In the genomic region with DNA sequence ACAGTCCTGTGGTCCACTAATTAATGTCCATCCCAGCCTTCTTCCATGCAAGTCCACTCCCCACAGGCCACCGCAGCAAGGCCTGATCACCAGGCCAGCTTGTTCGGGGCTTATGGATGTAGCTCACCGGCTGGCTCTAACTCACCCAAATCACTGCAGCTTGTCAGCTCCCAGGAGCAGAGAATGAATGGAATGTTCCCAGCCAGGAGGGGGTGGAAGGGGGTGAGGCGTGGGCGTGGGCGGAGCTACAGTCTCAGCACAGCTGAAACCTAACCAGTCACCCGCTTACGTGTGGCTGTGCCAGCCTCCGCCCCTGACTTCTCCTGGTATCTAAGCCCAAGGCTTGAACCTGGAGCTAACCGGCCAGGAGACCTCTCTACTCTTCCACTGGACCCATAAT, we compare ENCODE assay signal across 8 mouse cellular contexts. TPM values are rescaled to one million over a fixed set of nuclear protein-coding genes. Genes with fewer than 3 reads are reported as not detected.
DNase-seq lines count a peak whose midpoint lies in the region; ATAC-seq and TF ChIP-seq lines count a peak whose summit lies in the region.

No protein-coding gene starts in this region.

- peak; percentile 89 for DNase-seq in ES-CJ7 (ENCODE audit: low read depth, low spot score)
- DNase-seq in cerebellum, adult 9-10 months: peak; percentile 92
- peak; percentile 81 to 90 for DNase-seq in frontal cortex, adult 2 months (ENCODE audit: extremely low spot score in 1 of 2, low spot score in 1 of 2)
- DNase-seq in hindbrain, embryonic 10.5 days (ENCODE audit: low spot score): peak; percentile 77
- DNase-seq in layer of hippocampus, postnatal 10 days (ENCODE audit: low spot score in 2 of 2): peak; percentile 72 to 78
- peak; percentile 88 to 90 for DNase-seq in right cerebral cortex, postnatal 10 days (ENCODE audit: low spot score in 2 of 2)
- no peak for DNase-seq in thymus, adult 2 months

- H3K4me2 ChIP-seq in lung, embryonic 16.5 days (ENCODE audit: low read depth, low read length): peak overlapping the region; percentile 46

- WGBS in hindbrain, embryonic 10.5 days: 9% methylated on average over 10 of the region's 10 CpGs
- 4% methylated on average over 10 of the region's 10 CpGs for WGBS in lung, embryonic 16.5 days
- WGBS in thymus, adult 2 months: 93% methylated on average over 10 of the region's 10 CpGs

- H3K9me3 ChIP-seq in hindbrain, embryonic 10.5 days: no peaks in the 10 kb centered on the region
- no peaks in the 10 kb centered on the region for H3K9me3 ChIP-seq in lung, embryonic 16.5 days (ENCODE audit: control insufficient read depth, low read length)

- H3K36me3 ChIP-seq in hindbrain, embryonic 10.5 days: peaks cover 68% of the 10 kb centered on the region
- H3K36me3 ChIP-seq in lung, embryonic 16.5 days (ENCODE audit: control insufficient read depth, insufficient read depth, low read length): peaks cover 35% of the 10 kb centered on the region
- no peaks in the 10 kb centered on the region for H3K36me3 ChIP-seq in thymus, adult 2 months (ENCODE audit: control insufficient read depth, insufficient read depth, low read length)

- peak; percentile 90 for ATAC-seq in lung, embryonic 16.5 days (ENCODE audit: low read depth)

- peaks cover 55% of the 10 kb centered on the region for H3K4me1 ChIP-seq in hindbrain, embryonic 10.5 days (replicated peaks)
- H3K4me1 ChIP-seq in lung, embryonic 16.5 days (replicated peaks; ENCODE audit: control insufficient read depth, insufficient read depth, low read length): peaks cover 48% of the 10 kb centered on the region
- peaks cover 16% of the 10 kb centered on the region for H3K4me1 ChIP-seq in thymus, adult 2 months (replicated peaks; ENCODE audit: control insufficient read depth, insufficient read depth, low read length)

- TF ChIP-seq CTCF in thymus, adult 2 months (IDR thresholded peaks at IDR 0.05; ENCODE audit: borderline replicate concordance, control insufficient read depth, extremely low read depth, insufficient read depth, low read length, poor library complexity): no peak

- peak overlapping the region; percentile 29 for H3K4me3 ChIP-seq in hindbrain, embryonic 10.5 days
- H3K4me3 ChIP-seq in lung, embryonic 16.5 days (ENCODE audit: low read length): peak overlapping the region; percentile 30
- no peak overlapping the region for H3K4me3 ChIP-seq in thymus, adult 2 months (ENCODE audit: control insufficient read depth, insufficient read depth, low read length)

- peak overlapping the region; percentile 46 for H3K9ac ChIP-seq in lung, embryonic 16.5 days (ENCODE audit: low read length)

- no peaks in the 10 kb centered on the region for H3K27me3 ChIP-seq in hindbrain, embryonic 10.5 days (ENCODE audit: insufficient read depth, poor library complexity, severe bottlenecking)
- no peaks in the 10 kb centered on the region for H3K27me3 ChIP-seq in lung, embryonic 16.5 days (ENCODE audit: control insufficient read depth, insufficient read depth, low read depth, low read length)
- H3K27me3 ChIP-seq in thymus, adult 2 months (ENCODE audit: control insufficient read depth, insufficient read depth, low read length): no peaks in the 10 kb centered on the region; the same call in none of the 2 replicates

- TF ChIP-seq POLR2A in thymus, adult 2 months (IDR thresholded peaks at IDR 0.05; ENCODE audit: control insufficient read depth, extremely low read depth, insufficient read depth, low read length, poor library complexity): no peak

- H3K27ac ChIP-seq in hindbrain, embryonic 10.5 days: peak overlapping the region; percentile 69
- H3K27ac ChIP-seq in lung, embryonic 16.5 days (ENCODE audit: low read length): peak overlapping the region; percentile 89
- no peak overlapping the region for H3K27ac ChIP-seq in thymus, adult 2 months (ENCODE audit: control insufficient read depth, insufficient read depth, low read length)

RNA-seq across cellular contexts. Expression of gene Plxnb2, which starts 11.2 kb away (rescaled TPM):
- 65.8 and 72.5 TPM in 2 replicates for polyA plus RNA-seq in frontal cortex, adult 2 months (2012; rRNA removed)
- polyA plus RNA-seq in hindbrain, embryonic 10.5 days (2016; fragmentation: Nextera tagmentation; extraction: Ambion mirVana): 133 and 155 TPM in 2 replicates
- total RNA-seq in layer of hippocampus, postnatal 10 days (2021): 10 to 100 TPM; 65.4 to 78.2 TPM
- polyA plus RNA-seq in lung, embryonic 16.5 days (2015; fragmentation: Nextera tagmentation; extraction: Ambion mirVana): 134 and 139 TPM in 2 replicates
- polyA plus RNA-seq in thymus, adult 2 months (2012; rRNA removed): 42.8 and 54.6 TPM in 2 replicates

RNA-seq across cellular contexts. Expression of gene Mapk11, which starts 20.0 kb away (rescaled TPM):
- polyA plus RNA-seq in frontal cortex, adult 2 months (2012; rRNA removed): 53.3 and 61.1 TPM in 2 replicates
- 34.9 and 46.6 TPM in 2 replicates for polyA plus RNA-seq in hindbrain, embryonic 10.5 days (2016; fragmentation: Nextera tagmentation; extraction: Ambion mirVana)
- total RNA-seq in layer of hippocampus, postnatal 10 days (2021): 10 to 100 TPM; 18.4 to 25.3 TPM
- 9.6 and 10.3 TPM in 2 replicates for polyA plus RNA-seq in lung, embryonic 16.5 days (2015; fragmentation: Nextera tagmentation; extraction: Ambion mirVana)
- polyA plus RNA-seq in thymus, adult 2 months (2012; rRNA removed): 27.3 and 28.6 TPM in 2 replicates

RNA-seq across cellular contexts. Expression of gene Dennd6b, which starts 26.9 kb away (rescaled TPM):
- polyA plus RNA-seq in frontal cortex, adult 2 months (2012; rRNA removed): 143 and 146 TPM in 2 replicates
- 29.7 and 40.1 TPM in 2 replicates for polyA plus RNA-seq in hindbrain, embryonic 10.5 days (2016; fragmentation: Nextera tagmentation; extraction: Ambion mirVana)
- 10 to 100 TPM; 33.1 to 37.5 TPM for total RNA-seq in layer of hippocampus, postnatal 10 days (2021)
- 12.2 and 12.5 TPM in 2 replicates for polyA plus RNA-seq in lung, embryonic 16.5 days (2015; fragmentation: Nextera tagmentation; extraction: Ambion mirVana)
- 42.3 and 50.1 TPM in 2 replicates for polyA plus RNA-seq in thymus, adult 2 months (2012; rRNA removed)

RNA-seq across cellular contexts. Expression of gene Mapk12, which starts 28.9 kb away (rescaled TPM):
- 20.2 and 22.9 TPM in 2 replicates for polyA plus RNA-seq in frontal cortex, adult 2 months (2012; rRNA removed)
- polyA plus RNA-seq in hindbrain, embryonic 10.5 days (2016; fragmentation: Nextera tagmentation; extraction: Ambion mirVana): 23.7 and 28.5 TPM in 2 replicates
- total RNA-seq in layer of hippocampus, postnatal 10 days (2021): 1 to 10 TPM; 4.0 to 5.5 TPM
- 12.2 and 13.9 TPM in 2 replicates for polyA plus RNA-seq in lung, embryonic 16.5 days (2015; fragmentation: Nextera tagmentation; extraction: Ambion mirVana)
- polyA plus RNA-seq in thymus, adult 2 months (2012; rRNA removed): 2.9 and 3.1 TPM in 2 replicates

RNA-seq across cellular contexts. Expression of gene Hdac10, which starts 40.9 kb away (rescaled TPM):
- 24.9 and 28.9 TPM in 2 replicates for polyA plus RNA-seq in frontal cortex, adult 2 months (2012; rRNA removed)
- polyA plus RNA-seq in hindbrain, embryonic 10.5 days (2016; fragmentation: Nextera tagmentation; extraction: Ambion mirVana): 16.4 and 18.5 TPM in 2 replicates
- 10 to 100 TPM; 17.2 to 19.4 TPM for total RNA-seq in layer of hippocampus, postnatal 10 days (2021)
- 22.0 and 23.4 TPM in 2 replicates for polyA plus RNA-seq in lung, embryonic 16.5 days (2015; fragmentation: Nextera tagmentation; extraction: Ambion mirVana)
- polyA plus RNA-seq in thymus, adult 2 months (2012; rRNA removed): 82.9 and 94.4 TPM in 2 replicates
